Mouse (Mus musculus): ENCODE results near the gene Atp8a1.

Atp8a1 gene

DNA sequence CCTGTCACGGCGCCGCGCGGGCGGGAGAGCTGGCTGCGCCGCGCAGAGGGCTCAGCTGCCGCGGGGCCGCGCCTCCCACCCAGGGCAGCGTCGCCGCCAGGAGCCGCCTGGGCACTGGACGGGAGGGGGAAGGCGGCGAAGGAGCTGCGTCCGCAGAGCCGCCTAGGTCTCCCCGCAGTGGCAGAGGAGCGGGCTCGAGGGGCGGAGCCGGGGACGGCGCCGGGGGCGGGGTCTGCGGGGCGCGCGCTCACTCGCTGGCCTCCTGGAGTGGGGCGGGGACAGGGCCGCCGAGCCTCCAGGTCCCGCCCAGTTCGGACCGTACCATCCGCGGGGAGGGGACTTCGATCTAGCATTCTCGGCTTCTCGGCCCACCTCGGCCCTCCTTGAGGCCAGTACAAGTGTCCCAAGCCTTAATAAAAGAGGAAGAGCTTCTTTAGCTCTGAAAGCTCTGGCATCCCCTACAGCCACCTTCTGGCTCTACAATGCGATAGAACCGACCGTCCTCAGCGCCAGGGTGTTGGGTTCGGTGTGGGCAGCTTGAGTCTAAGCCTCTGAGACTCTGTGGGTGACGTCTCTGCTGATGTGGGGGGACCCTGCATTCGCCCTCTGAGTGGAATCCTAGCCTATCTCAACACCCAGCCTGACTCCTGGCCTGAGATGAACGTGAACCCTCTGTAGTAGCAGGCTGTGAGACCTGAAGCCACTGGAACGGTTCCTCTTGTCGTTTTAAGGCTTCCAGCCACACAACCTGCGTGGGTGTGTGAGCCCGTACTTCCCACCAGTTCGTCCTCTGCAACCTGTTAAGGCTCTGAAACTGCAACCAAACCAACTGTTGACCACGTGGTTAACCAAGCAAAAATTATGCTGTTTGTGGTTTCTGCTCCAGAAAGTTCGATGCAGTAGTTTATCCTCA lies at the start of gene Atp8a1:
Gene Atp8a1, minus strand, starts transcription at position 182 of the 913 bp plus-strand sequence.
- no peak for DNase-seq (ENCODE audit: low read depth, low spot score)

DNA sequence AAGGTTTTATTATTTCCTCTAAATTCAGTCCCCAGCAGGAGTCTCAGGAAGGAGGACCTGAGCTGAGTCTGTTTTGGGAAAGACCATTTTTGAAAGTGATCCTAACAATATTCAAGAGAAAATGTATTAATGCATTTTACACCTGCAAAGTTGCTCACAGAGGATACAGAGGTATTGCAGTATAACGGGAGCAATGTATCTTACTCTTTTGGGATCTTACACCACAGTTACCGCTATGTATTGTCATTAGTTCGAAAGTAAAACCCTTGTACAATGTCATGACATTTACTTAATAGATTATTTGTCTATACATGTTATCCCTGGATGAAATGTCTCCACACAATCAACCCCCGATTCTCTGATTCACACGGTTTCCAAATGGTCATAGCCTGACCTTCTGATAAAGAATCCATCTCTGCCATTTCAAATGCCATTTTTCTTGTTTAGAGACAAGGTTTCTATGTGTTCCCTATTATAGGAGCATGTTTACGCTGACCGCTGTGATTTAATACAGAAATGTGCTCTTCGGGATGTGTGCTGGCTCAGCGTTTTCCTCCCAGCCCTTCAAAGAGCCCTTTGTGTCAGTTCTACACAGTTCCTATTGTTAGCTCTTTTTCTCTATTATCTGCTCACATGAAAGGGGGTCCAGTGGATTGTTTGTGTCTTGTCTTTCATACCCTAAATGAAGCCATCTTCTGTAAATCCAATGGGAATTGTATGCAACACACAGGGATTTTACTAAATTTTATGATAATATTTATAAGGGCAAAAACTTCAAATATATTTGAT lies 37.4 kb upstream of the Atp8a1 start:
- no peak for DNase-seq (ENCODE audit: low read depth, low spot score)

DNA sequence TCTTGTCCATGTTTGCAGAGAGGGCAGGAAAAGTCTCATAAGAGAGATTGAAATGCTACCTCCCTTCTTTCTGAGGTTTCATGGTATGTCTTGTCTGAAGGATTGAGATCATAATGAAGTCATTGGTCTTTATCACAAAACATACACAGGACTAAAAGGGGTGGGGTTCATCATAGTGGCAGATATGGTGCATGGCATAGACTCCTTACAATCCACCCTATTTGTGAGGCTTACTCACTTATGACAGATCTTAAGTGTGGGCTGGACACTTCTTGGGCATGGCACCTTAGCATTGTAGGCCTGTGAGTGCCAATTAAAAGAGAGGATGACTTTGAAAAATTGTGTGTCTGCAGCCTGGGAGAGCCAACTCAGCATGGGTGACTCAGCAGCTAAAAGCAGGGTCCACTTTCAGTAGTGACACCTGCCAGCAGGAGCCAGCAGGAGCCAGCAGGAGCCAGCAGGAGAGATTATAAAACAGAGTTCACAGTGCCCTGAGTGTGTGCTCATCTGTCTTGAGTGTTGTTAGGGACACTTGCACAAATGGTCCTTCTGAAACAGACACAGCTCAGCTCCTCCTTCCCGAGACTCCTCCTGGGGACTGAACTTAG lies 36.4 kb upstream of the Atp8a1 start:
- DNase-seq (ENCODE audit: low read depth, low spot score) = no peak

DNA sequence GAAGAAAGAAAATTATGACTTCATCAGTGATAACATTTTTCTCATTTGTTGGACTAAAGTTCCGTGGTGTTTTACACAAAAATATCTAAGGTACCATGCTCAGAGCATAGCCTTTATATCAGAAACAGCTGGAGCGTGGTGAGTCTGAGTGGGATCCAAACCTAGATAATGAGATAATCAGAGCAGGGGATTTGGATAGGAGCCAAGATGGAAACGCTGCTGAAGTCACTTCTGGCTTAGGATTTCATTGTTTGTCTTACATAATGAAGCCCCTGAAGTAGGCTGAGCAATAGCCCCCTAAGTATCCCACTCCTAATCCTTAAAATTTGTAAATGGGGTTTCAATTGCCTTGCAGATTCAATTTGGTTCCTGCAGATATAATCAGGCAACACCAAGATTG lies 24.2 kb upstream of the Atp8a1 start:
- DNase-seq (ENCODE audit: low read depth, low spot score) = no peak

DNA sequence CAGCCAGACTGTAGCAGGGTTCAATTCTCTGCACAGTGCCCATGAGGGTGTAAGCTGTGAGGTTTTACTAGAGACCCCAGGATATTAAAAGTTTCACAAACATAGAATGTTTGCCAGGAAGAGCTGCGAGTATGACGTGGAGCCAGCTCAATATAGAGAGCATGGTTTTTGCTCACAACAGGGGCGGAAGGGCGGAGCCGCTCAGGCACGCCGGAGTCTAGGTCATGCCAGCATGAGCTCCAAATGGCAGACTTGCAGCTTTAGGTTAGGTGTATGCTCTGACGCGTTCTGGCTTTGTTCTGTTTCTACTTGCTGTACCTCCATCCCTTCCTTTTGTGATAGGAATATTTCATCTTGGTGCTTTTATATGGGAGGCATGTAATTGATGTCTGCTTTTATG lies 19.0 kb upstream of the Atp8a1 start:
- no peak for DNase-seq (ENCODE audit: low read depth, low spot score)

DNA sequence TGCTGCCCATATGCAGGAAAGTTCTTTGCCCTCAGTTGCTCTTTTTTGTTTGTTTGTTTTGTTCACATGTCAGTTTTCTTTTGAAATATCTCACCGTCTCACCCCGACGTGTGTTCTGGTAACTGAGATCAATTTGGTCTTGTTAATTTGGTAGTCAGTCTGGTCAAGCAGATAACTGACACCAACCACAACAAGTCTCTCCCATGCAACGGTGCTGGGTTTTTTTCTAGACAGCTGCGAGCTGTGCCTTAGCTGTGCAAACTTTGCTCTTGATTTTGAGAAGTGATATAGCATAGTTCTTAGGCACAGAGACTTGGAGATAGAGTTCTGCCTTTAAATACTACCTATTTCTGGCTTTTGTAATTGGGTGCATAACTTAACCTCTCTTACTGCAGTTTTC lies 18.4 kb upstream of the Atp8a1 start:
- DNase-seq (ENCODE audit: low read depth, low spot score) = no peak

DNA sequence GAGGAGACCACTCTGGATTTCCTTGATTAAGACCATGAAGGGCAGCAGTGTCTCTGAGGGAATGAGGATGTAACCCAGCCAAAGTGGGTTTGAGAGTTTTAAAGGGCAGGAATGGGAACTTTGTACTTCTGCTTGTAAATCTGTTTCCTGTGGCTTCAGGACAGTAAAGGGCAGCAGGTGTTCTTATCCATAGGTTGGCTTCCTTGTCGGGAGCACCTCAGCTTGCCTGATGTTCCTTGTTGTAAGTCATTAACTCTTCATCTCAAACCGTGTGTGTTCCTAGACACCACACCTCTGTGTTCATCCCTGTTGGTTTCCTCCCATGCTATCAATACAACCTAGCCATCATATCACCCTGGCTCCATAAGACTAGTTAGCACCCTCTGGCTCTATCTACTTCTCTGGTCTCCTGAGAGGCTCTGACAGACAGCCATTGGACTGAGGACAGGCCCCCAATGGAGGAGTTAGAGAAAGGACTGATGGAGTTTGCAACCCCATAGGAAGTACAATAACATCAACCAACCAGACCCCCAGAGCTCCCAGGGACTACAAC lies 17.4 kb upstream of the Atp8a1 start:
- DNase-seq (ENCODE audit: low read depth, low spot score) = no peak

DNA sequence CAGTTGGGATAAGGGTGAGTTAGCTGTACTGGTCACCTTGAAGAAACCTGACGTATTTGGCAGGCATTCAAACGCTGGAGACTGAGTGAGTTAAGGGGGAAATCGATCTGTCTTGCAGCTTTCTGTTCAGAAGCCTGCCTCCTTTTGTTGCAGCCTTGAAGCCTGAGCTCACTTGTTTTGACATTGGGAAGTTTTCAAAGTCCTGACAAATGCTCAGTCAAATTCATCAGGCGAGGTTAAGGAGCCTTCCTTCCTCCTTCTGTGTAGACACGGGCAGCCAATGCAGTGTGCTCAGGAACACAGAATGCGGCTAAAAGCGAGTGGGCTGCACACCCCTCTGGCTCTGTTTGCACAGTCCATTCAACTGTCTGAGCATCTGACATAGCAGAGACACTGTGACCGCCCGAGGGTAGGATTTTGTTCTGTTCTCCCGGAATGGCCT lies 16.7 kb upstream of the Atp8a1 start:
- no peak for DNase-seq (ENCODE audit: low read depth, low spot score)

DNA sequence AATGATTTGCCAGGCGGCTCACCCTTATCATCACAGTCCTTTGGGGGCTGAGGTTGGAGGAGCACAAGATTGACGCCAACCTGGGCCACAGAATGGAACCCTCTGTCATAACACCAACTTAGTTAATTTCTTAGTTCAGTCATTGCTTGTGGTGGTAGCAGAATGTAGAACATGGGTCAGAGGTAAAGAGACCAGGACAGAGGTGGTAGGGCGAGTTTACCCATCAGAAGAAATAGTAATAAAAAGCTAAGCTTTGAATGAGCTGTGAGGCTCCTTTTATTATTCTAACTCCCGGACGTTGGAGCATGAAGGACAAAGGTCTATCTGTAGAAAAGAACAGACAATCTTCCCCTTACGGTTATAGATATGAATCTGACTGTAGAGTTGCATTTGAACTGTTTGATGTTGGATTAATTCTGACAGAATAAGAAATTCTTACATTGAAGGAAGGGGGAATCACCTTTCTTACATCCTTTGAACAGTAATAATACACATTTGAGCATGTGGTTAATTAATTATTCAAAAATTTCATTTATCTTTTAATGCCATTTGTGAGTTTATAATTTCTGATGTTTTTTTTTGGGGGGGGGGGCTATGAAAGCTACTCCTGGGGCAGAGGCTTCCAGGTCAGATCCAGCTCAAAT lies 7.9 kb upstream of the Atp8a1 start:
- no peak for DNase-seq (ENCODE audit: low read depth, low spot score)

DNA sequence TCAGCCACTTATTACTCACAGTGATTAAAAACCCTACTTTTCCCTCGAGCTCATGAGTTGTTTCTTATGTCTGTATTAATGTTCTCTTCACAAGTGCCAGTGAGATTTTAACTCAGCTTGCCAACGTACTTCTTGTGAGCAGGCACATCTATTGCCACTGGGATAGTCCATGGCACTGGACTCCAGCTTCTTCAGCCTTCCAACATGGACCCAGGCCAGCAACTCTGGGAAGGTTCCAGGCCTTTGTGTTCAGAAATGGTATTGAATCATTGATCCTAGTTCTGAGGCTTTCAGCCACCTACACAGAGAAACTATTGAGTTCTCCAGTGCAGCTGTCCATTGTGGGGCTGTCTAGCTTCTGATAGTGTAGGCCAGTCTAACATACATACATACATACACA lies 5.6 kb upstream of the Atp8a1 start:
- DNase-seq (ENCODE audit: low read depth, low spot score) = no peak

DNA sequence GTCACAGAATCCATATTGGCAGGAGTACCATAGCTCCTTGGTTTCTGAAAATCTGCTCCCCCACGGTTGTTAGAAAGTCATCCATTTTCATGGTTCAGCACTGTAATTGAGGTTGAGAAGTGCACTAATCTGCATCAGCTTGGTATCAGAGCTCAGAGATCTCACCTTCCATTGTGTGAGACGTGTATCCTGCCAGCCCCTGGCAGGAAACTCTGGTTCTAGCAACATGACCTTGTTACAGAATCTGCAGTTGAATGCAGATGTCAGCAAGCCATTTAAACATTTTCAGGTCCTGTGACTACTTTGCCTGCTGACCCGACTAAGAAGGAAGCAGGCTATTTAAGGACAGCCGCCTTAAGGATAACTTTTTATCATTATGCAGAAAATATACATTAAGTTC lies 2.2 kb upstream of the Atp8a1 start:
- DNase-seq (ENCODE audit: low read depth, low spot score) = no peak

DNA sequence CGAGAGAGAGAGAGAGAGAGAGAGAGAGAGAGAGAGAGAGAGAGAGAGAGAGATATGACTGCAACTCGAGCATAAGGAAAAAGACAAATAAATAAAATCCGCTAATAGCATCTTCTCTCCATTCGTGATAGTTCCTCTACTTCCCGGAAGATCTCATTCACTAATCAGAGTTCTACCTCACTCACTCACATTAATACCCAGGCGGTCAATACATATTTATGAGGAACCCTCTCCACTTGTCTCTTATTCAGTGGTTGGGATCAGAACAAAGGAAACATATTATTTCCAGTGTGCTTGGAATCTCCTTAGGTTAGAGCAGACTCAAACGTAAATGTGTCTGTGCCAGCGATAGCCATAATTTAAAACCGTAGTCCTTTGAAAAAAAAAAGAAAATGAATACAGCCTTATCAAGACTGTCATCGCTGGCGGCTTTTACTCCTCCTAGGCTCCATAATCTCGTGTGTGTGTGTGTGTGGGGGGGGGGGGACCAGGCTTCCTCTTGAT lies 1.3 kb upstream of the Atp8a1 start:
- DNase-seq (ENCODE audit: low read depth, low spot score) = no peak

DNA sequence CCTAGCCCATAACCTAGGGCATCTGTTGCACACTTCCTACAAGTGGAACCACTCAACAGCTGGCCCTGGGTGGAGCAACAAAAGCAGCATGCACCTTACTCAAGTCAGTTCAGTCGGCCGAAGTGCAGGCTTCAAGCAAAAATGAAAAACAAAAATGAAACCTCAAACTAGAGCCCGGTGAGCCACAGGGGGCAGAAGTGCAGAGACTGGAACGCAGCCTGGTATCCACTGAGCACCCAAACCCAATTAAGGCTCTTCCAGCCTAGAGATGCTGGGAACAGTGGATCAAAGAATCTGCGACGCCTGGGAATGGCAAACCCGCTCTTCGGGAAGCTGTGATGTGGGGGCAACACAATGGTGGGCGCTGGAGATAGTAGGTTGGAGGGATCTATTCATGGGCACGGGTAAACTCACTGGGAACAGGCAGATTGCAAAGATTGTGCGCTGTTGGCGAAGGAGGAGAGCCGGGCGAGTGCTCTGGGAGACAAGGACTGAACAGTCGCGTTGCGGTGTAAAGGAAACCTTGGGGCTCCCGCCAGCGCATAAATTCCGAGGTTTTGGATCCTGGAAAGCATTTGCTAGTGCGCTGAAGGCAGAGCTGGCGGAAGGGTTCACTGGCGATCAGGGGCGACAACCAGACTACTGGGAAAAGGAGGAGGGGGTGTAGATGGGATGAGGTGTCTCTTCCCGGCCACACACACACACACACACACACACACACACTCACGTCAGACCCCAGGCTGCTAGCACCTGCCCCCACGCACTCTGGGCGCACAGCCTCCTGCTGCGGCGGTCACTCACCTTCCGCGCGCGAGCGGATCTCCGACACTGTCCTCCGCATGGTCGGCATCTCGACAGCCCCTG lies 641 bp downstream of the Atp8a1 start:
- DNase-seq (ENCODE audit: low read depth, low spot score) = no peak

DNA sequence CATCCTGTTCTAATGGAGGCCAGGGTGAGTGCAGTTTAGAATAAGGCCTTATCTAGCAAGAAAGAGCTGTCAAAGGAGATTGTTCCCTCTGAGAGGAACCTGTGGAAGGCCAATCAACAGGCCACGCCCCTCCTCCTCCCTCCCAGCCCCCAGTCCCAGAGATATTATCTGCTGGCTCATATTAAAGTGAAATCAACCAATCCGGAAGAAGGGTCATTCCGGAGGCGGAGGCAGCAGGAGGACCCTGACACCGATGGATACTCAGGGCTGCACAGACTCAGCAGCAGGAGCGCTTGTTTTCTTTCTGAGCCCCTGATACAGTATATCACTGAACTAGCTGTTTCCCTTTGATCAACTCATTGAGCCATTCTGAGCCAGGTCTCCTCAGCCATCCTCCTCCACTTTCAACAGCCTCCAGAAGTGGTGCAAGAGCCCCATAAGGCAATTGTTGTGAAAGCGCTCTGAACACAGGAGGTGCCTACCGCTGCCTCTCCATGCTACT lies 2.0 kb downstream of the Atp8a1 start:
- no peak for DNase-seq (ENCODE audit: low read depth, low spot score)

DNA sequence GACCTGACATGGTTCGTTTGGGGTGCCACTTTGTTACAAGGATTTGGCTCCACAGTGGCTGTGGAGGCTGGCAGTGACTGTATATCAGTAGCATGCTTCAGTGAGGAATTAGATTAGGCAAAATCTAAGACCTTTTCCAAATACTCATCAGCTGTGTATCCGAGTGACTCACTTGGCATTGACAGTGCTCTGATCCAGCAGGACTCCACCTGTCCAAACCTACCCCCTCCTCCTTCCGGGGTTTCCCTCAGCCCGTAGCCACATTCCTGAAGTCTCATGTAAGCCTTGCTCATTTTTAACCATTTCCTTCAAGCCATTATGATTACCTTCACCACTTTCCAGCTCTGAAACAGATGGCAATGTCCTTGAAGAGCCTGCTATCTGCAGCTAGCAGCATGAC lies 3.2 kb downstream of the Atp8a1 start:
- DNase-seq (ENCODE audit: low read depth, low spot score) = no peak

DNA sequence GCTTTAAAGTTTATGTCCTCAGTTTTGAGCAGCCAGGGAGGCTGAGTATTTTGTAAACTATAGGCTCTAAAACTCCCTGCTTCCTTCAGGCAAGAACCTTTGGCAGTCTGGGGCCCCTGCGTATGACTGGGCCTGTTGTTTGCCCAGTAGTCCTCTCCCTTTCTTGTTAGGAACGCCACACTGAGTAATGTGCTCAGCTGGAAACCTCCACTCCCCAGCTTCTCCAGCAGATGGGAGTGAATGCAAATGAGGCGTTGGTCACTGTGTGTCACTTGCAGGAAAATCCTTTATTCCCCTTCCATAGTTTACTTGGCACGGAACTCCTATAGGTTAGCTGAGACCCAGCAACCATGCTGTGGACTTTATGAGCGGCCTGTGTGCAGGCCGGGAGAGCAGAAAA lies 4.9 kb downstream of the Atp8a1 start:
- no peak for DNase-seq (ENCODE audit: low read depth, low spot score)

DNA sequence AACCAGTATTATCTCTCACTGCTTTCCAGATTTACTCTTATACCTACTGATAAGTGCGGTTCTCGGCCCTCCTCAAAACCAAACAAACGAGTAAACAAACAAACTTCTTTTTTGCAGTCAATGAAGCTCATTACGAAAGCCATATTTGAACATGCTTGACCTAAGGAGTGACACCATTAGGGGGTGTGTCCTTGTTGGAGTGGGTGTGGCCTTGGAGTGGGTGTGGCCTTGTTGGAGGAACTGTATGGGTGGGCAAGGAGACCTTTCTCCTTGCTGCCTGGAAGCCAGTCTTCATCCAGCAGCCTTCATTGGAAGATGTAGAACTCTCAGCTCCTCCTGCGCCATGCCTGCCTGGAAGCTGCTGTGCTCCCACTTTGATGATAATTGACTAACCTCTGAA lies 13.4 kb downstream of the Atp8a1 start:
- DNase-seq (ENCODE audit: low read depth, low spot score) = no peak

DNA sequence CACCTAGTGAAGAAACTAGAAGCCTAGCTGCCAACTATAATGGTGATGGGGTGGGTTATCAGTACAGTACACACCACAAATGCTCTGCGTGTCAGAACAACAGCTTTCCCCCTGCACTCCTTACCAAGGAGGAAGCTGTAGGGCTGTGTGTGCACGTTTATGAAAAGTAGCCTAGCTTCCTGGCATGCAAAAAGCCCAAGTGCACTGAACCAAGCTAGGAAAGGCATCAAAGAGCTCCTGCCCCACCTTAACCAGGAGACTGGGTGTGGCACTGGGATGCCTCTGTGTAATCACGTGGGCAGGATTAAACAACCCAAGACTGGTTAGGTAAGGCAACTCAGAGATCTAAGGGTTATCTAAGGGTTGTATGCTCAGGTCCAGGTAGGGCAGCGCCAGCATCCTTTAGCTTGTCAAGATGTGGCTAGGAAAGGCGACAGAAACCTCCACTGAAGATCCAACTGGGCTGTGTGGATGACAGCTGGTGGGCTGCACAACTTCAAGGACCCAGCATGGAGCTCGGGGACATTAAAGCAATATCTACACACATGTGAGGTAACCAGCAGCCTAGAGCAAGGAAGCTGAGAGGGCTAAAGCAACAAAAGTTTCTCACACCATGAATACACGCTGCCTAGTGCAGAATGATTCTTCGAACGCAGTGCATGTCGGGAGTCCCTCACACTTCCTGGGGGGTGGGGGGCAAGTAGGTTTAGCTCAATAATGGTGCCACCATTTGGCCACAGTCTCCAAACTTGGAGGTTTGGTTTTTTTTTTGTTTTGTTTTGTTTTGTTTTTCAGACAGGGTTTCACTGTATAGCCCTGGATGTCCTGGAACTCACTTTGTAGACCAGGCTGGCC lies 15.7 kb downstream of the Atp8a1 start:
- no peak for DNase-seq (ENCODE audit: low read depth, low spot score)

DNA sequence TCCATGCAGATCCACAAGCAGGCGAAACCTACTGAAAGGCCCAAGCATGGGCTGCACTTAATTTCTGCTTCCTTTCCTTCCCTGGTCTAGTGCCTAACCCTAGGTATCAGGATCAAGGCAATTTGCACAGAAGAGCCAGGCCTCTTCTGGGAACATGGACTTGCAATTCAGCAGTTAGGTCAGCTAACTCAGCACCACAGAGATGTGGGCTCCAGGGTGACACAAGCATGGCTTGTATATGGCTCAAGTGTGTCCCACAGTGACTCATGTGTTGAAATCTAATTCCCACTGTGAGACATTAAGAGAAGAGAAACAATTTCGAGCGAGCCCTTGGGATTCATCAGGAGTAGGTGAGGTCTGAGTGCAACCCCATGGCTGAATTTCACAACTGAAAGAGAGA lies 18.9 kb downstream of the Atp8a1 start:
- no peak for DNase-seq (ENCODE audit: low read depth, low spot score)

Data from 3T3-L1 (cell line).